Mouse (Mus musculus): Measurements from ENCODE around the gene Fkbp5.

DNA sequence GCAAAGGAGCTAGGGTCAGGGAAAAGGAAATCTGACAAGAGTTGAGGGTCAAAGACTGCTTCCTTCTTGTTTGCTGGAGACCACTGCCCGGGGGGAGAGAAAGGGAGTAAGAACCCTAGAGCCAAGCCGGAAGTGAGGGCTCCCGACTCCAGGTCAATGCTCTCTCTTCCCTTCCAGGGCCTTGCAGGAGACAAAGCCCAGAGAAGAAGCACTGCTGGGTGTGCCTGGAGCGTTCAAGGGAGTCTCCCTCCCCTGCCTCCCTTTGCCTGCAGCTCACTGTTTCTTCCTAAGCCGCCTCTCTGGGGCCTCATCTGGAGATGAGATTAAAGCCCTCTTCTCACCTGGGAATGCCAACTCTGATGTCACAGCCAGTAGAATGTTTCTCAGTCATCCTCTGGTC, 10.4 kb downstream of the Fkbp5 start:
- TF ChIP-seq CTCF (IDR thresholded peaks at IDR 0.05), result no peak
- TF ChIP-seq EP300 (IDR thresholded peaks at IDR 0.05), result no peak
